Mouse (Mus musculus): ENCODE measurements around the gene Tmem116. TPM values are rescaled to one million over a fixed set of nuclear protein-coding genes. Genes with fewer than 3 reads are reported as not detected.

The Tmem116 gene
- polyA plus RNA-seq, 1 experiment from 2014 or later, result 1.4 TPM

DNA sequence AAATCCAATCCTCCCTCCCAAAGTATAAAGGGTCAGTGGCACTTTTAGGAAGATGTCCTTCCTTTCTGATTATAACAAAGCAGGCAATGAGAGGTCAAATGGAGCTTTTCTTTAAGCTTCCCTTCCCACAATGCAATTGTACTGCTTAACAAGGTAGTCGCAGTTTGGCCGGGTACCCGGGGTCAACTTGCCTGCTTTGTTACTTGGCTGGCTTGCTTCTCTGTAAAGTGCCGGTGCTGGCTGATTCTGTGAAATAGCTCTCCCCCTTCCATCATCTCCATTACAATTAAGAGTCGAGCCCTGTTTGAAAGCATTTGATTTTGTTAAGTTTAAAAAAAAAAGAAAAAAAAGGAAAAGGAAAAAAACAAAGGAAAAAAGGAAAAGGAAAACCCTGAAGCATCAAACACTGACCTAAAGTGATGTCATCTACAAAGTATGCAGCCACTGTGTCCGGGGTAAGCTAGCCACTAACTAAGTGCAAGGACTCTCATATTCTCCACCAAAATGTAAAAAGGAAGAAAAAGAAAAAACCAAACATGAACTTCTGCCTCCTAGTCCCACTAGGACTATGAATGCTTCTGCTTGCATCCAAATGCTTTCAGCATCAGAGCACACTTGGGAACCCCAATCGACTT, 85.3 kb downstream of the Tmem116 start:
- Histone ChIP-seq H3K27ac (ENCODE audit: low read depth, low read length) (no peak overlapping the region), H3K4me3 (ENCODE audit: low read depth, low read length) (no peak overlapping the region), H3K27me3 (ENCODE audit: control insufficient read depth, insufficient read depth, low read length) (no peaks in the 10 kb centered on the region), H3K9me3 (ENCODE audit: control insufficient read depth, low read length) (no peaks in the 10 kb centered on the region), H3K9ac (ENCODE audit: low read length) (no peak overlapping the region), H3K4me2 (ENCODE audit: low read depth, low read length, severe bottlenecking) (no peak overlapping the region), H3K4me1 (replicated peaks; ENCODE audit: control insufficient read depth, insufficient read depth, low read length) (0 out of 2 replicates have a peak, but pooled peaks cover 1% of the 10 kb centered on the region), H3K36me3 (ENCODE audit: control insufficient read depth, insufficient read depth, low read length) (peaks cover 15% of the 10 kb centered on the region)
- WGBS, result 49% methylated on average over 7 of the region's 7 CpGs
- no peak for DNase-seq (ENCODE audit: low spot score)
- ATAC-seq (replicated peaks; ENCODE audit: low FRiP score), result no peak

- H3K27ac ChIP-seq (ENCODE audit: low read depth, low read length), result no peak overlapping the region
- H3K9me3 ChIP-seq (ENCODE audit: control insufficient read depth, low read length), result no peaks in the 10 kb centered on the region
- 76% methylated on average over 2 of the region's 2 CpGs for WGBS
- H3K9ac ChIP-seq (ENCODE audit: low read length), result no peak overlapping the region
- H3K4me1 ChIP-seq (replicated peaks; ENCODE audit: control insufficient read depth, insufficient read depth, low read length), result 0 out of 2 replicates have a peak, but pooled peaks cover 1% of the 10 kb centered on the region
- ATAC-seq (replicated peaks; ENCODE audit: low FRiP score), result no peak
- DNase-seq (ENCODE audit: low spot score), result no peak
- H3K27me3 ChIP-seq (ENCODE audit: control insufficient read depth, insufficient read depth, low read length), result no peaks in the 10 kb centered on the region
- H3K36me3 ChIP-seq (ENCODE audit: control insufficient read depth, insufficient read depth, low read length), result peaks cover 12% of the 10 kb centered on the region
- no peak overlapping the region for H3K4me3 ChIP-seq (ENCODE audit: low read depth, low read length)
- H3K4me2 ChIP-seq (ENCODE audit: low read depth, low read length, severe bottlenecking), result no peak overlapping the region
Observed at GRCm38 (mm10) chr5:121537588-121537987, 85.9 kb downstream of the Tmem116 start.

GRCm38 (mm10) chr5:121540066-121540465, 88.4 kb downstream of the Tmem116 start:
- Histone ChIP-seq H3K4me1 (replicated peaks; ENCODE audit: control insufficient read depth, insufficient read depth, low read length) (peaks cover 9% of the 10 kb centered on the region; the same call in 1 of the 2 replicates), H3K4me3 (ENCODE audit: low read depth, low read length) (no peak overlapping the region), H3K4me2 (ENCODE audit: low read depth, low read length, severe bottlenecking) (no peak overlapping the region), H3K27ac (ENCODE audit: low read depth, low read length) (no peak overlapping the region), H3K36me3 (ENCODE audit: control insufficient read depth, insufficient read depth, low read length) (peaks cover 4% of the 10 kb centered on the region; the same call in 1 of the 2 replicates), H3K27me3 (ENCODE audit: control insufficient read depth, insufficient read depth, low read length) (no peaks in the 10 kb centered on the region), H3K9me3 (ENCODE audit: control insufficient read depth, low read length) (no peaks in the 10 kb centered on the region), H3K9ac (ENCODE audit: low read length) (no peak overlapping the region)
- 95% methylated on average over 5 of the region's 5 CpGs for WGBS
- no peak for ATAC-seq (replicated peaks; ENCODE audit: low FRiP score)
- no peak for DNase-seq (ENCODE audit: low spot score)

DNA sequence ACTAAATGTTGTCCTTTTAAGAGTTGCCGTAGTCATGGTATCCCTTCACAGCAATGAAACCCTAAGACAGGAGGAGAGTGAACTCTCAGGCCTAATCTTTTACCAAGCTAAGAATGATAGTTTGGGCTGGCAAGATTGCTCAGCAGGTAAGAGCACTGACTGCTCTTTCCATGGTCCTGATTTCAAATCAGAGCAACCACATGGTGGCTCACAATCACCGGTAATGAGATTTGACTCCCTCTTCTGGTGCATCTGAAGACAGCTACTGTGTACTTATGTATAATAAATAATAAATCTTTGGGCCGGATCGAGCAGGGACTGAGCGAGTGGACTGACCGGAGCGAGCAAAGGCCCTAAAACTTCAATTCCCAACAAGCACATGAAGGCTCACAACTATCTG, 89.5 kb downstream of the Tmem116 start:
- Histone ChIP-seq H3K27ac (ENCODE audit: low read depth, low read length) (no peak overlapping the region), H3K4me2 (ENCODE audit: low read depth, low read length, severe bottlenecking) (no peak overlapping the region), H3K4me1 (replicated peaks; ENCODE audit: control insufficient read depth, insufficient read depth, low read length) (peaks cover 9% of the 10 kb centered on the region; the same call in 1 of the 2 replicates), H3K9ac (ENCODE audit: low read length) (no peak overlapping the region), H3K4me3 (ENCODE audit: low read depth, low read length) (no peak overlapping the region), H3K9me3 (ENCODE audit: control insufficient read depth, low read length) (no peaks in the 10 kb centered on the region), H3K36me3 (ENCODE audit: control insufficient read depth, insufficient read depth, low read length) (no peaks in the 10 kb centered on the region), H3K27me3 (ENCODE audit: control insufficient read depth, insufficient read depth, low read length) (no peaks in the 10 kb centered on the region)
- WGBS, result 91% methylated on average over 7 of the region's 7 CpGs
- no peak for DNase-seq (ENCODE audit: low spot score)
- ATAC-seq (replicated peaks; ENCODE audit: low FRiP score), result no peak

- Histone ChIP-seq H3K4me2 (ENCODE audit: low read depth, low read length, severe bottlenecking) (no peak overlapping the region), H3K9ac (ENCODE audit: low read length) (no peak overlapping the region), H3K4me1 (replicated peaks; ENCODE audit: control insufficient read depth, insufficient read depth, low read length) (peaks cover 8% of the 10 kb centered on the region; the same call in 1 of the 2 replicates), H3K27me3 (ENCODE audit: control insufficient read depth, insufficient read depth, low read length) (no peaks in the 10 kb centered on the region), H3K36me3 (ENCODE audit: control insufficient read depth, insufficient read depth, low read length) (no peaks in the 10 kb centered on the region), H3K9me3 (ENCODE audit: control insufficient read depth, low read length) (no peaks in the 10 kb centered on the region), H3K27ac (ENCODE audit: low read depth, low read length) (no peak overlapping the region), H3K4me3 (ENCODE audit: low read depth, low read length) (no peak overlapping the region)
- ATAC-seq (replicated peaks; ENCODE audit: low FRiP score), result no peak
- no peak for DNase-seq (ENCODE audit: low spot score)
- 83% methylated on average over 3 of the region's 3 CpGs for WGBS
Observed at GRCm38 (mm10) chr5:121543370-121543769, 91.7 kb downstream of the Tmem116 start.

DNA sequence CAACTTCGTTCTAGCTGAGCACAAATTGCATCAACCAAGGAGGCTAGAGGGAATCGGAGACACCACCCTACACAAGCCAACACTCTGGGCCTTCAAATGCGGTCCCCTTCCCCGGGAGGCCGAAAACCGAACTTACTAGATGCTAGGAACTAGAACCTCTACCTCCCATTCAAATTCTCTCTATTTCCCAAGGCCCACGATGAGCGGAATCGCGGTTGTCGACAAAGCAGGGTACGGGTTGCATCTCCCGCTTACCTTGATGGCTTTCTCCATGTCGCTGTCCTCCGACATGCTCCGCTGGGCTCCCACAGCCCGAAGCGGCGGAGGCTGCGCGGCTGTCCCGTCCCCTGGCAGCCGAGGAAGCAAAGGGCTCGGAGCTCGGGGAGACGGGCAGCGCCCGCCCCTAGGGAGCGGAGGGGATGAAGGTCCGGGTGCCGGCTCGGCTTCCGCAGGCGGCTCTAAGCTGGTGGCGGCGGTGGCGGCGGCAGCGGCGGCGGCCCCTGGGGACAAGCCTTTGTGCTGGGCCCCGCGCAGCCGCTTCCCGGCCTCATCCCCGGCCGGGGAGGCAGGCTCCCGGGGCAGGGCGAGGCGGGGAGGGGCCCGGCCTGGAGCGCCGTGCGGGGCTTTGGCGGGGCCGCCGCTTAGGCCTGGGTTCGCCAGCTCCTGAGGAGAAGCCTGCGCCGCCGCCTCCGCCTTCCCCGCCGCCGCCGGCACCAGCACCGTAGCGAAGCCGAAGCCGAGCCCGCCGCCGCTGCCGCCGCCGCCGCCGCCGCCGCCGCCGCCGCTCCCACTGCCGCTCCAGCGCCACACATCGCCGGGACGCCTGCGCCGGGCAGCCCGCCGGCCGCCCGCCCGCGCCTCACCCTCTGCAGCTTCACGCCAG, 93.5 kb downstream of the Tmem116 start, which contains the start of the genes Adam1a and Gm42878:
TSS of gene Adam1a (minus strand) at position 573 of the 883 bp plus-strand sequence.
TSS of gene Gm42878 (minus strand) at position 573 of the 883 bp plus-strand sequence.
- no peaks in the 10 kb centered on the region for H3K9me3 ChIP-seq (ENCODE audit: control insufficient read depth, low read length)
- ATAC-seq (replicated peaks; ENCODE audit: low FRiP score), result peak; percentile 53
- no peaks in the 10 kb centered on the region for H3K36me3 ChIP-seq (ENCODE audit: control insufficient read depth, insufficient read depth, low read length)
- no peaks in the 10 kb centered on the region for H3K27me3 ChIP-seq (ENCODE audit: control insufficient read depth, insufficient read depth, low read length)
- peak within 1 kb of the TSS; percentile 81 for H3K4me2 ChIP-seq (ENCODE audit: low read depth, low read length, severe bottlenecking)
- DNase-seq (ENCODE audit: low spot score), result no peak
- peak within 1 kb of the TSS; percentile 98 for H3K9ac ChIP-seq (ENCODE audit: low read length)
- peak within 1 kb of the TSS; percentile 100 for H3K4me3 ChIP-seq (ENCODE audit: low read depth, low read length)
- under 1% methylated on average over 43 of the region's 97 CpGs for WGBS
- peak within 1 kb of the TSS; percentile 92 for H3K27ac ChIP-seq (ENCODE audit: low read depth, low read length)
- H3K4me1 ChIP-seq (replicated peaks; ENCODE audit: control insufficient read depth, insufficient read depth, low read length), result peaks cover 8% of the 10 kb centered on the region; the same call in 1 of the 2 replicates

DNA sequence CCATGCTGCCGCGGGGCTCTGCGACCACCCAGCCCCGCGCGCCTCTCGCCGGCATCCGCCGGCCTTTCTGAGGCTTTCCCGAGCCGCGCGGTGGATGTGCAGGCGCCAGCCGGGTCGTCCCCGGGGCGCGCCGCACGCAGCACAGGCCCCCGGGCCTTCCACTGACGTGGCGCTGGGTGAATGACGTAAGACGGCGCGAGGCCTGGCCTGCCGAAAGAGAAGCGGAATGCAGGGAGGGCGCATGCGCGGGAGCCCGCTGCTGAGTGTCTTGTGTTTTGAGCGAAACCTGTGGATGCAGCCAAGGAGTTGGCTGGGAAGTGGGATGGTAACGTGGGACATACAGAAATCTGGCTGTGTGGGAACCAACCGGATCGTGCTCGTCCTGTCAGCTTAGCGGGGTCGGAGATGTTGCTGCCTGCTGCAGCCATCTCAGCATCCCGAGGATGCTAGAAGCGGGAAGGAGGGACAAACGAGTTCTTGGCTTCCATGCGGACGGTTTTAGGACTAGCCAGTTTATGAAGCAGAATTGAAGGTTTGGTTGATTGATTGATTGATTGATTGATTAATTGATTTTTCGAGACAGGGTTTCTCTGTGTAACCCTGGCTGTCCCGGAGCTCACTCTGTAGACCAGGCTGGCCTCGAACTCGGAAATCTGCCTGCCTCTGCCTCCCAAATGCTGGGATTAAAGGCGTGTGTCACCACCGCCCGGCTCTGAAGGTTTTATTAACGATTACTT, 94.3 kb downstream of the Tmem116 start, which contains the start of gene Mapkapk5:
TSS of gene Mapkapk5 (minus strand) at position 113 of the 737 bp plus-strand sequence.
- peak; percentile 98 for DNase-seq (ENCODE audit: low spot score)
- H3K4me2 ChIP-seq (ENCODE audit: low read depth, low read length, severe bottlenecking), result peak within 1 kb of the TSS; percentile 81
- H3K27me3 ChIP-seq (ENCODE audit: control insufficient read depth, insufficient read depth, low read length), result no peaks in the 10 kb centered on the region
- H3K4me1 ChIP-seq (replicated peaks; ENCODE audit: control insufficient read depth, insufficient read depth, low read length), result peaks cover 8% of the 10 kb centered on the region; the same call in 1 of the 2 replicates
- 3% methylated on average over 55 of the region's 55 CpGs for WGBS
- H3K36me3 ChIP-seq (ENCODE audit: control insufficient read depth, insufficient read depth, low read length), result no peaks in the 10 kb centered on the region
- H3K27ac ChIP-seq (ENCODE audit: low read depth, low read length), result peak within 1 kb of the TSS; percentile 92
- H3K4me3 ChIP-seq (ENCODE audit: low read depth, low read length), result peak within 1 kb of the TSS; percentile 100
- H3K9ac ChIP-seq (ENCODE audit: low read length), result peak within 1 kb of the TSS; percentile 98
- ATAC-seq (replicated peaks; ENCODE audit: low FRiP score), result peak; percentile 94
- H3K9me3 ChIP-seq (ENCODE audit: control insufficient read depth, low read length), result no peaks in the 10 kb centered on the region

DNA sequence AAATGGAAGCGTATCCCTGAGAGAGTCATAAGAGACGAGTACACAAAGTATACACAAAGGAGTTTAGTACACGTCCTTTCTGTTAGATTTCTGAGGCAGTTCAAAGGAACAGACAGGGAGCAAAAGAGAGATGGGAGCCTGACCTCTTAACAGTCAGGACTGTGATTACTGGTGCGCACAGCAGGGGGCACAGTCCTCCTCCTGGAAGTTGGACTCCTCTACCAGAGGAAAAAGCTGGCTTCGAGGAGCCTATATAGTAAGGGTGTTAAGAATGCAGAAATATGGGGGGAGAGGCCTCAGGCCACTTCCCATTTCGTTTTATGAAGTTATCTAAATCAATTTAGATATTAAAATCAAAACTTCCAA, 94.8 kb downstream of the Tmem116 start:
- 47% methylated on average over 6 of the region's 6 CpGs for WGBS
- peak; percentile 64 for DNase-seq (ENCODE audit: low spot score)
- Histone ChIP-seq H3K27me3 (ENCODE audit: control insufficient read depth, insufficient read depth, low read length) (no peaks in the 10 kb centered on the region), H3K27ac (ENCODE audit: low read depth, low read length) (no peak overlapping the region), H3K4me2 (ENCODE audit: low read depth, low read length, severe bottlenecking) (peak overlapping the region; percentile 42), H3K4me1 (replicated peaks; ENCODE audit: control insufficient read depth, insufficient read depth, low read length) (peaks cover 8% of the 10 kb centered on the region; the same call in 1 of the 2 replicates), H3K9ac (ENCODE audit: low read length) (peak overlapping the region; percentile 98), H3K36me3 (ENCODE audit: control insufficient read depth, insufficient read depth, low read length) (no peaks in the 10 kb centered on the region), H3K9me3 (ENCODE audit: control insufficient read depth, low read length) (no peaks in the 10 kb centered on the region), H3K4me3 (ENCODE audit: low read depth, low read length) (peak overlapping the region; percentile 100)
- ATAC-seq (replicated peaks; ENCODE audit: low FRiP score), result 0 out of 2 replicates have a peak, but pooled peaks have one; percentile 31
